ENCODE assay signal across 9 mouse cellular contexts in the genomic region with DNA sequence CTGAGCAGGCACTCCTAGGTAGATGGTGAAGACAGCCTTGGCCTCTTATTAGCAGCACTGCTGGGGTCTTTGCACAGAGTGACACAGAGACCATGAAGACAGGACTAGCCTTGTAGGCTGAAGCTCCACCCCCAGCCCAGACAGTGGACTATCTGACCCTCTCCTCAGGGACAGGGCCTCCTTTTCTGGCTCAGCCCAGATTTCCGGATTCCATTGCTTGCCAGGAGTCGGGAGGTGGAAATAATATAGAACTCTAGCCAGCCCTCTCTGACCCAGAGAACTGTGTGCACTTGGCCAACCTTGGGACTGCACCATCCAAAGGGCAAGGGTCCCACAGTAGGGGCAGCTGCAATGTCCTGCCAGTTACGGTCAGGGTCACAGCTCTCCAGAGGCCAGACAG. TPM values are rescaled to one million over a fixed set of nuclear protein-coding genes. Genes with fewer than 3 reads are reported as not detected.
DNase-seq lines count a peak whose midpoint lies in the region; ATAC-seq and TF ChIP-seq lines count a peak whose summit lies in the region.
"Had no signal": no experiment of that assay in that cellular context is flagged by ENCODE, and none has a peak within 500 bp of the region (broad histone marks: within the 10 kb centered on the region; RNA-seq: fewer than 3 reads in every experiment).

No protein-coding gene starts in this region.

- TF ChIP-seq POLR2A in lung, adult 2 months (IDR thresholded peaks at IDR 0.05; ENCODE audit: borderline replicate concordance, extremely low read depth, low read depth, low read length): no peak
- no peak for TF ChIP-seq POLR2A in heart, adult 2 months (IDR thresholded peaks at IDR 0.05; ENCODE audit: insufficient read depth, low read depth, low read length)
- TF ChIP-seq POLR2A in olfactory bulb, adult 2 months (IDR thresholded peaks at IDR 0.05; ENCODE audit: insufficient read depth, low read depth, low read length): no peak

- H3K9me3 ChIP-seq in kidney, embryonic 16.5 days (ENCODE audit: low read length): peaks cover 4% of the 10 kb centered on the region; the same call in 1 of the 2 replicates
- H3K9me3 ChIP-seq in midbrain, embryonic 16.5 days (replicated peaks; ENCODE audit: control insufficient read depth, low read length, poor library complexity, severe bottlenecking): no peaks in the 10 kb centered on the region

- H3K9ac ChIP-seq in heart, adult 2 months (ENCODE audit: low read depth, low read length): no peak overlapping the region
- H3K9ac ChIP-seq in kidney, embryonic 16.5 days (replicated peaks; ENCODE audit: low read length): no peak overlapping the region
- no peak overlapping the region for H3K9ac ChIP-seq in midbrain, embryonic 16.5 days (ENCODE audit: low read depth, low read length)
- H3K9ac ChIP-seq: limb, embryonic 13.5 days had no signal

- H3K4me1 ChIP-seq in lung, adult 2 months (ENCODE audit: control insufficient read depth, insufficient read depth, low read length): peaks cover 18% of the 10 kb centered on the region
- H3K4me1 ChIP-seq in heart, adult 2 months (ENCODE audit: control insufficient read depth, insufficient read depth, low read length): peaks cover 24% of the 10 kb centered on the region
- H3K4me1 ChIP-seq in kidney, embryonic 16.5 days (ENCODE audit: insufficient read depth, low read length): peaks cover 14% of the 10 kb centered on the region; the same call in 1 of the 2 replicates
- H3K4me1 ChIP-seq in olfactory bulb, adult 2 months (ENCODE audit: control insufficient read depth, insufficient read depth, low read length): peaks cover 13% of the 10 kb centered on the region
- no peaks in the 10 kb centered on the region for H3K4me1 ChIP-seq in midbrain, embryonic 16.5 days (ENCODE audit: control insufficient read depth, insufficient read depth, low read length)
- H3K4me1 ChIP-seq: limb, embryonic 13.5 days had no signal

- no peaks in the 10 kb centered on the region for H3K27me3 ChIP-seq in heart, adult 2 months (ENCODE audit: control insufficient read depth, insufficient read depth, low read length)
- no peaks in the 10 kb centered on the region for H3K27me3 ChIP-seq in kidney, embryonic 16.5 days (ENCODE audit: insufficient read depth, low read length)
- no peaks in the 10 kb centered on the region for H3K27me3 ChIP-seq in midbrain, embryonic 16.5 days (ENCODE audit: control insufficient read depth, insufficient read depth, low read depth, low read length)
- H3K27me3 ChIP-seq: limb, embryonic 13.5 days had no signal

- 47% methylated on average over 3 of the region's 3 CpGs for WGBS in lung, adult 2 months
- WGBS in heart, adult 2 months: 7% methylated on average over 3 of the region's 3 CpGs
- 55% methylated on average over 3 of the region's 3 CpGs for WGBS in kidney, embryonic 16.5 days
- 60% methylated on average over 3 of the region's 3 CpGs for WGBS in olfactory bulb, adult 2 months
- 81% methylated on average over 3 of the region's 3 CpGs for WGBS in midbrain, embryonic 16.5 days

- DNase-seq in lung, adult 18-20 months: peak; percentile 69 to 72
- DNase-seq in lung, adult 2 months: no peak
- DNase-seq in heart, adult 2 months: peak; percentile 79 to 88
- DNase-seq in natural killer cell, adult 2 months (ENCODE audit: low spot score in 2 of 2): no peak
- no peak for DNase-seq in layer of hippocampus, adult 18-20 months (ENCODE audit: low spot score in 2 of 2)

- H3K27ac ChIP-seq in heart, adult 2 months: peak overlapping the region; percentile 90
- peak overlapping the region; percentile 69 for H3K27ac ChIP-seq in kidney, embryonic 16.5 days (ENCODE audit: low read length)
- H3K27ac ChIP-seq in olfactory bulb, adult 2 months (ENCODE audit: insufficient read depth, low read depth, low read length): 0 out of 2 replicates have a peak overlapping the region, but pooled peaks have one; percentile 64
- no peak overlapping the region for H3K27ac ChIP-seq in midbrain, embryonic 16.5 days (ENCODE audit: low read length)
- H3K27ac ChIP-seq: limb, embryonic 13.5 days had no signal

- peak; percentile 78 for ATAC-seq in kidney, embryonic 16.5 days (ENCODE audit: low FRiP score, low TSS enrichment)
- ATAC-seq in midbrain, embryonic 16.5 days: no peak

- intact Hi-C loops in heart, adult 2 months (cut with DNase I): loop anchor here (2.0 kb wide), 2 partner anchors 17 to 33 kb away; no protein-coding TSS in a partner anchor

- H3K36me3 ChIP-seq in heart, adult 2 months (ENCODE audit: control insufficient read depth, insufficient read depth, low read length): no peaks in the 10 kb centered on the region
- H3K36me3 ChIP-seq in kidney, embryonic 16.5 days (ENCODE audit: insufficient read depth, low read length): no peaks in the 10 kb centered on the region
- peaks cover 3% of the 10 kb centered on the region for H3K36me3 ChIP-seq in midbrain, embryonic 16.5 days (ENCODE audit: control insufficient read depth, insufficient read depth, low read length)

- H3K4me2 ChIP-seq in kidney, embryonic 16.5 days (replicated peaks; ENCODE audit: low read depth, low read length): no peak overlapping the region
- H3K4me2 ChIP-seq in midbrain, embryonic 16.5 days (ENCODE audit: low read length): no peak overlapping the region
- H3K4me2 ChIP-seq: limb, embryonic 13.5 days had no signal

- no peak overlapping the region for H3K4me3 ChIP-seq in lung, adult 2 months (replicated peaks; ENCODE audit: extremely low read depth, low read depth, low read length)
- no peak overlapping the region for H3K4me3 ChIP-seq in heart, adult 2 months
- no peak overlapping the region for H3K4me3 ChIP-seq in kidney, embryonic 16.5 days (ENCODE audit: low read length)
- no peak overlapping the region for H3K4me3 ChIP-seq in olfactory bulb, adult 2 months (ENCODE audit: insufficient read depth, low read depth, low read length)
- H3K4me3 ChIP-seq in midbrain, embryonic 16.5 days (ENCODE audit: low read depth, low read length): no peak overlapping the region
- H3K4me3 ChIP-seq: limb, embryonic 13.5 days had no signal

- H3K79me2 ChIP-seq in heart, adult 2 months (replicated peaks; ENCODE audit: control insufficient read depth, insufficient read depth, low read length): no peaks in the 10 kb centered on the region

- TF ChIP-seq EP300 in heart, adult 2 months (IDR thresholded peaks at IDR 0.05; ENCODE audit: insufficient read depth, low read depth, low read length): peak; percentile 71; the same call in 1 of the 2 replicates

- TF ChIP-seq CTCF in lung, adult 2 months (IDR thresholded peaks at IDR 0.05; ENCODE audit: insufficient read depth, low read length): no peak
- no peak for TF ChIP-seq CTCF in heart, adult 2 months (IDR thresholded peaks at IDR 0.05)
- TF ChIP-seq CTCF in olfactory bulb, adult 2 months (IDR thresholded peaks at IDR 0.05; ENCODE audit: insufficient read depth, low read depth, low read length): no peak

RNA-seq across cellular contexts. Expression of a gene that starts 10.4 kb away (rescaled TPM):
- 575 and 614 TPM in 2 replicates for polyA plus RNA-seq in lung, adult 2 months (2012; rRNA removed)
- total RNA-seq in heart, adult 2 months (2021): 100 to 1,000 TPM; 424 to 434 TPM
- 641 and 822 TPM in 2 replicates for polyA plus RNA-seq in heart, adult 2 months (2012; rRNA removed)
- polyA plus RNA-seq in kidney, embryonic 16.5 days (2015; fragmentation: Nextera tagmentation; extraction: Ambion mirVana): 643 and 698 TPM in 2 replicates
- polyA plus RNA-seq in olfactory bulb, adult 2 months (2012; ENCODE audit: insufficient read depth, insufficient read length, low replicate concordance, missing spikeins): not detected in 2 replicates
- polyA plus RNA-seq in midbrain, embryonic 16.5 days (2015; fragmentation: Nextera tagmentation; extraction: Ambion mirVana): 364 and 411 TPM in 2 replicates
- total RNA-seq in layer of hippocampus, adult 18-20 months (2021): 100 to 1,000 TPM; 459 to 481 TPM

RNA-seq across cellular contexts. Expression of a gene that starts 27.0 kb away (rescaled TPM):
- 83.1 and 85.1 TPM in 2 replicates for polyA plus RNA-seq in lung, adult 2 months (2012; rRNA removed)
- 10 to 100 TPM; 13.6 to 14.8 TPM for total RNA-seq in heart, adult 2 months (2021)
- polyA plus RNA-seq in heart, adult 2 months (2012; rRNA removed): 33.2 and 36.9 TPM in 2 replicates
- 104 and 120 TPM in 2 replicates for polyA plus RNA-seq in kidney, embryonic 16.5 days (2015; fragmentation: Nextera tagmentation; extraction: Ambion mirVana)
- polyA plus RNA-seq in olfactory bulb, adult 2 months (2012; ENCODE audit: insufficient read depth, insufficient read length, low replicate concordance, missing spikeins): not detected in 2 replicates
- polyA plus RNA-seq in midbrain, embryonic 16.5 days (2015; fragmentation: Nextera tagmentation; extraction: Ambion mirVana): 90.6 and 90.7 TPM in 2 replicates
- total RNA-seq in layer of hippocampus, adult 18-20 months (2021): 10 to 100 TPM; 39.1 to 48.2 TPM

RNA-seq across cellular contexts. Expression of a gene that starts 37.2 kb away (rescaled TPM):
- polyA plus RNA-seq in lung, adult 2 months (2012; rRNA removed): 7.7 and 11.5 TPM in 2 replicates
- 1 to 10 TPM in 1 of 2 experiments, under 1 TPM in 1; 0.44 to 1.3 TPM for total RNA-seq in heart, adult 2 months (2021)
- 1.8 and 1.9 TPM in 2 replicates for polyA plus RNA-seq in heart, adult 2 months (2012; rRNA removed)
- polyA plus RNA-seq in kidney, embryonic 16.5 days (2015; fragmentation: Nextera tagmentation; extraction: Ambion mirVana): 1.5 and 1.6 TPM in 2 replicates
- polyA plus RNA-seq in olfactory bulb, adult 2 months (2012; ENCODE audit: insufficient read depth, insufficient read length, low replicate concordance, missing spikeins): not detected in 2 replicates
- 0.30 and 0.48 TPM in 2 replicates for polyA plus RNA-seq in midbrain, embryonic 16.5 days (2015; fragmentation: Nextera tagmentation; extraction: Ambion mirVana)
- total RNA-seq in layer of hippocampus, adult 18-20 months (2021): under 1 TPM in 1 of 2 experiments, not detected in 1; 0.17 TPM

RNA-seq across cellular contexts. Expression of a gene that starts 52.4 kb away (rescaled TPM):
- 0.42 and 0.62 TPM in 2 replicates for polyA plus RNA-seq in lung, adult 2 months (2012; rRNA removed)
- total RNA-seq in heart, adult 2 months (2021): not detected
- 0.06 and 0.08 TPM in 2 replicates for polyA plus RNA-seq in heart, adult 2 months (2012; rRNA removed)
- polyA plus RNA-seq in kidney, embryonic 16.5 days (2015; fragmentation: Nextera tagmentation; extraction: Ambion mirVana): 6.0 and 6.9 TPM in 2 replicates
- polyA plus RNA-seq in olfactory bulb, adult 2 months (2012; ENCODE audit: insufficient read depth, insufficient read length, low replicate concordance, missing spikeins): not detected in 2 replicates
- 1.5 and 1.8 TPM in 2 replicates for polyA plus RNA-seq in midbrain, embryonic 16.5 days (2015; fragmentation: Nextera tagmentation; extraction: Ambion mirVana)
- total RNA-seq in layer of hippocampus, adult 18-20 months (2021): under 1 TPM in 1 of 2 experiments, not detected in 1; 0.07 TPM

Comparison
In these comparisons a context has a peak if more than half of its experiments do, and no peak if none do; other contexts are left out.
1. DNase-seq: peak in lung, adult 18-20 months (2 of 2) and heart, adult 2 months (2 of 2); none in lung, adult 2 months (single experiment), natural killer cell, adult 2 months (0 of 2) and layer of hippocampus, adult 18-20 months (0 of 2).
2. RNA of a gene that starts 10.4 kb away (polyA plus RNA-seq): 643 to 698 TPM in kidney, embryonic 16.5 days, 641 to 822 TPM in heart, adult 2 months, 575 to 614 TPM in lung, adult 2 months and 364 to 411 TPM in midbrain, embryonic 16.5 days; not detected in olfactory bulb, adult 2 months; every median in the first group is over 100 times any median in the second.